21 mouse cellular contexts compared by ENCODE assay signal in genomic region chr13:52947545-52947944, GRCm38 (mm10).
"Had no signal": no experiment of that assay in that cellular context is flagged by ENCODE, and none has a peak within 500 bp of the region (broad histone marks: within the 10 kb centered on the region; RNA-seq: fewer than 3 reads in every experiment).

No protein-coding gene starts in this region.

- DNase-seq: lung, adult 2 months; lung, postnatal 14 days; lung, postnatal 36 days; retina, postnatal 1 day; right cerebral cortex, adult 18-20 months; right cerebral cortex, postnatal 14 days; thymus, adult 2 months; thymus, postnatal 25 days; thymus, postnatal 4 days had no signal

- H3K4me1 ChIP-seq: midbrain, embryonic 15.5 days; stomach, embryonic 15.5 days had no signal

- H3K4me3 ChIP-seq: lung, embryonic 15.5 days; megakaryocyte, embryonic 14.5 days; midbrain, embryonic 13.5 days; midbrain, embryonic 15.5 days; myocyte; neural tube, embryonic 13.5 days; neural tube, embryonic 15.5 days; stomach, embryonic 15.5 days had no signal

- H3K9ac ChIP-seq: lung, embryonic 15.5 days; midbrain, embryonic 13.5 days; midbrain, embryonic 15.5 days; neural tube, embryonic 13.5 days; neural tube, embryonic 15.5 days; stomach, embryonic 15.5 days had no signal

- H3K4me2 ChIP-seq: lung, embryonic 15.5 days; midbrain, embryonic 11.5 days; midbrain, embryonic 13.5 days; midbrain, embryonic 15.5 days; neural tube, embryonic 13.5 days; neural tube, embryonic 15.5 days; stomach, embryonic 15.5 days had no signal

- H3K9me3 ChIP-seq: lung, embryonic 15.5 days; midbrain, embryonic 13.5 days; midbrain, embryonic 15.5 days; neural tube, embryonic 15.5 days; stomach, embryonic 15.5 days had no signal

- ATAC-seq: lung, postnatal 0 days; midbrain, embryonic 13.5 days; midbrain, embryonic 15.5 days had no signal

- H3K27me3 ChIP-seq: lung, embryonic 15.5 days; midbrain, embryonic 13.5 days; midbrain, embryonic 15.5 days; neural tube, embryonic 13.5 days; neural tube, embryonic 15.5 days; stomach, embryonic 15.5 days had no signal

- H3K36me3 ChIP-seq: lung, embryonic 15.5 days; midbrain, embryonic 13.5 days; midbrain, embryonic 15.5 days; neural tube, embryonic 13.5 days; neural tube, embryonic 15.5 days; stomach, embryonic 15.5 days had no signal

- H3K27ac ChIP-seq: lung, embryonic 15.5 days; macrophage; midbrain, embryonic 13.5 days; midbrain, embryonic 15.5 days; neural tube, embryonic 13.5 days; neural tube, embryonic 15.5 days; stomach, embryonic 15.5 days; stomach, postnatal 0 days had no signal
